In the genomic region with DNA sequence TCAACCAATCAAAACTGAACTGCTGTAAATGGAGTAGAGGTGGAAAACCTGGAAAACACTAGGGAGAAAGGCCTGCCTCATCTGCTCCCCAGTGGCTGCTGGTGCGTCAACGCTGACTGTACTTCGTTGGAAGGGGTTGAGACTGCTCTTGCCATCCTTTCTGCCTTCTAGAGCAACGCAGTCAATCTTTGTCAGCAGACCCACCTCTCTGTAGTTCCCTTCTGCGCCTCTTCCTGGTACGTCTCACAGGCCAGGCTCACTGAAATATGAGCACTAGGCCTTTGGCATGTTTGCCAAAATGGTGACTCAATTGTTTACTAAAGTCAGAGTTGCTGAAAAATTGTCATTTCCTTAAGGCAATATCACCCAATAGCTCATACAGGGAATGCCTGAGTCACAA, we compare ENCODE assay signal across 28 mouse cellular contexts.
DNase-seq lines count a peak whose midpoint lies in the region; ATAC-seq and TF ChIP-seq lines count a peak whose summit lies in the region.
"Had no signal": no experiment of that assay in that cellular context is flagged by ENCODE, and none has a peak within 500 bp of the region (broad histone marks: within the 10 kb centered on the region; RNA-seq: fewer than 3 reads in every experiment).

No protein-coding gene starts in this region.

- H3K4me2 ChIP-seq in lung, embryonic 16.5 days (ENCODE audit: low read depth, low read length), result no peak overlapping the region
- H3K4me2 ChIP-seq: embryonic facial prominence, embryonic 13.5 days; embryonic facial prominence, embryonic 15.5 days; forebrain, embryonic 12.5 days had no signal

- no peaks in the 10 kb centered on the region for H3K36me3 ChIP-seq in lung, embryonic 16.5 days (ENCODE audit: control insufficient read depth, insufficient read depth, low read length)
- H3K36me3 ChIP-seq: embryonic facial prominence, embryonic 13.5 days; embryonic facial prominence, embryonic 15.5 days; forebrain, embryonic 10.5 days; forebrain, embryonic 12.5 days; G1E had no signal

- no peaks in the 10 kb centered on the region for H3K9me3 ChIP-seq in lung, embryonic 16.5 days (ENCODE audit: control insufficient read depth, low read length)
- H3K9me3 ChIP-seq: embryonic facial prominence, embryonic 13.5 days; embryonic facial prominence, embryonic 15.5 days; forebrain, embryonic 10.5 days; forebrain, embryonic 12.5 days; G1E had no signal

- ATAC-seq in lung, embryonic 16.5 days (ENCODE audit: low read depth), result peak; percentile 51; the same call in 1 of the 2 replicates
- ATAC-seq: activated CD4-positive, CD25-positive, alpha-beta regulatory T cell, adult 4 months; CD4-positive, CD25-positive, alpha-beta regulatory T cell, adult 4 months; forebrain, embryonic 14.5 days had no signal

- DNase-seq in lung, postnatal 25 days (ENCODE audit: low spot score), result no peak
- DNase-seq in lung, postnatal 10 days, result peak; percentile 28
- DNase-seq in lung, adult 2 months, result no peak
- peak; percentile 20 for DNase-seq in NIH3T3 (ENCODE audit: low read depth)
- peak; percentile 6 for DNase-seq in lung, postnatal 36 days
- DNase-seq in cerebellum, adult 2 months, result no peak
- DNase-seq in T-cell, adult 2 months (ENCODE audit: low spot score), result no peak
- DNase-seq: adrenal gland, adult 8-10 months; adrenal gland, postnatal 14 days; adrenal gland, postnatal 36 days; B cell, adult 2 months; cerebellum, adult 11-12 months; cerebellum, adult 8-10 months; cerebellum, adult 9-11 months; cerebellum, postnatal 14 days; cerebellum, postnatal 36 days; embryo, embryonic 11 days had no signal

- peaks cover 33% of the 10 kb centered on the region for H3K27me3 ChIP-seq in lung, embryonic 16.5 days (ENCODE audit: control insufficient read depth, insufficient read depth, low read depth, low read length)
- no peaks in the 10 kb centered on the region for H3K27me3 ChIP-seq in cerebellum, adult 2 months (ENCODE audit: control insufficient read depth, insufficient read depth, low read length)
- H3K27me3 ChIP-seq: CH12.LX; embryonic facial prominence, embryonic 13.5 days had no signal

- no peak for TF ChIP-seq CTCF in lung, adult 2 months (IDR thresholded peaks at IDR 0.05; ENCODE audit: insufficient read depth, low read length)
- no peak for TF ChIP-seq CTCF in cerebellum, adult 2 months (IDR thresholded peaks at IDR 0.05; ENCODE audit: borderline replicate concordance, insufficient read depth, low read depth, low read length)

- no peak overlapping the region for H3K9ac ChIP-seq in lung, embryonic 16.5 days (ENCODE audit: low read length)
- H3K9ac ChIP-seq: embryonic facial prominence, embryonic 13.5 days; embryonic facial prominence, embryonic 15.5 days; forebrain, embryonic 12.5 days had no signal

- TF ChIP-seq POLR2A in lung, adult 2 months (IDR thresholded peaks at IDR 0.05; ENCODE audit: borderline replicate concordance, extremely low read depth, low read depth, low read length), result no peak
- no peak for TF ChIP-seq POLR2A in cerebellum, adult 2 months (IDR thresholded peaks at IDR 0.05; ENCODE audit: borderline replicate concordance, insufficient read depth, low read length)

- no peak overlapping the region for H3K4me3 ChIP-seq in lung, embryonic 16.5 days (ENCODE audit: low read length)
- no peak overlapping the region for H3K4me3 ChIP-seq in lung, adult 2 months (replicated peaks; ENCODE audit: extremely low read depth, low read depth, low read length)
- no peak overlapping the region for H3K4me3 ChIP-seq in cerebellum, adult 2 months (replicated peaks; ENCODE audit: insufficient read depth, low read depth, low read length)
- H3K4me3 ChIP-seq: embryonic facial prominence, embryonic 13.5 days; embryonic facial prominence, embryonic 15.5 days; erythroblast, embryonic 14.5 days; forebrain, embryonic 10.5 days; forebrain, embryonic 12.5 days had no signal

- H3K4me1 ChIP-seq in lung, embryonic 16.5 days (replicated peaks; ENCODE audit: control insufficient read depth, insufficient read depth, low read length), result peaks cover 8% of the 10 kb centered on the region
- H3K4me1 ChIP-seq in lung, adult 2 months (ENCODE audit: control insufficient read depth, insufficient read depth, low read length), result peaks cover 2% of the 10 kb centered on the region; the same call in 1 of the 2 replicates
- no peaks in the 10 kb centered on the region for H3K4me1 ChIP-seq in cerebellum, adult 2 months (ENCODE audit: control insufficient read depth, insufficient read depth, low read length)
- H3K4me1 ChIP-seq: embryonic facial prominence, embryonic 15.5 days had no signal

- 44% methylated on average over 6 of the region's 6 CpGs for WGBS in lung, embryonic 16.5 days
- WGBS in lung, adult 2 months, result 63% methylated on average over 6 of the region's 6 CpGs
- WGBS in cerebellum, adult 2 months, result 92% methylated on average over 6 of the region's 6 CpGs

- H3K27ac ChIP-seq in lung, embryonic 16.5 days (ENCODE audit: low read length), result no peak overlapping the region
- H3K27ac ChIP-seq in cerebellum, adult 2 months (ENCODE audit: insufficient read depth, low read length), result no peak overlapping the region
- H3K27ac ChIP-seq: embryonic facial prominence, embryonic 13.5 days; embryonic facial prominence, embryonic 15.5 days; forebrain, embryonic 10.5 days; forebrain, embryonic 12.5 days had no signal

Comparison
In these comparisons a context has a peak if more than half of its experiments do, and no peak if none do; other contexts are left out.
1. DNase-seq: peak in lung, postnatal 10 days (single experiment), NIH3T3 (single experiment) and lung, postnatal 36 days (single experiment); none in lung, postnatal 25 days (single experiment), lung, adult 2 months (single experiment), cerebellum, adult 2 months (0 of 2) and T-cell, adult 2 months (single experiment).